Mouse (Mus musculus): ENCODE measurements around the gene Sdhb. TPM values are rescaled to one million over a fixed set of nuclear protein-coding genes. Genes with fewer than 3 reads are reported as not detected.
A peak's percentile ranks its signal among the peaks of the same experiment; 100 is the strongest.

The Sdhb gene
- 520 and 550 TPM in 2 replicates for polyA plus RNA-seq (2015; fragmentation: Nextera tagmentation; extraction: Ambion mirVana)

DNA sequence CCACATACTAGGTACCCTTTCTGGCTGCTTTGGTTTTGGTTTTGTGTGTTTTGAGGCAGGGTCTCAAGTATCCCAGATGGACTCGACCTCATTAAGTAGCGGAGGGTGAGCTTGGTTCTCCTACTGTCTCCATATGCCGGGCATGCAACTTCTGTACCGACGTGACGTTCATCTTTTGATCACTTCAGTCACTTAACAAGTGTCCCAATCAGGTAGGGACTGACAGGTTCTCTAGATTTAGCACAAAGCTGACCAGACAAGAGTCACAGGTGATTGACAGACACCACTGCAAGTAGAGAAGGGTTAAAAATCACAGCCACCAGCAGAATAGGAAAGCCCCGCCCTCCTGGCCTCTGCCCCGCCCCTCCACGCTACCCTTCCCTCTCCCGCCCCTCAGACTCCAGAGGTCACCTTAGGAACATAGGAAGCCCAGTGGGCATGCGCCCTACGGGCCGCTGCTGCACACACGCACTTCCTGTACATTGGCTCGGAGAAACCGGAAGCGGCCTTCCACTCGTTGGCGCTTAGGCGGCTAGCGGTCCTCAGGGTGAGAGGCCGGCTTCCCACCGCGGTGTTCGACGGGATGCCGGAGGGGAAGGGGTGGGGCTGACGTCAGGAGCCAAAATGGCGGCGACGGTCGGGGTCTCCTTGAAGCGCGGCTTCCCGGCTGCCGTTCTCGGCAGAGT is at the start of gene Sdhb:
Gene Sdhb (plus strand): TSS at position 423 of the 686 bp plus-strand sequence.
- peak within 1 kb of the TSS; percentile 77 for H3K4me3 ChIP-seq (ENCODE audit: low read length)

DNA sequence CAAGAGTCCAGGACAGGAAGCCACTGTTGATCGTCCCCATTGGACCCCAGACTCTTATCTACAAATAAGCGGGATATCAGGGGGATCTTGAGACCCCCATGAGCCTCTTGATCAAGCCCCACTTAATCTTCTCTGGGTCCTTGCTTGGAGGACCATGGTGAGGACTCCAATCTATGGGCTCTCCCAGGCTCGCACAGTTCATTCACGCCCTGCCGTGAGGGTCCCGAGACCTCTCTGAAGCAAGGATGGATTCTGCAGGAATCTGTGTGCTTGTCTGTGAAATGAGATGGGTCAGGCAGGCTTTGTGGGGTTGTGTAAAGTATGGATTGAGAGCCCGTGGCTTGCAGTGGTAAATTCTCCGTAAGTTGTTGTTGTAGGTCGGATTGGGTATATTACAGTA is 49.6 kb upstream of the Sdhb start:
- Histone ChIP-seq H3K4me3 (ENCODE audit: low read length) (no peak overlapping the region), H3K36me3 (ENCODE audit: insufficient read depth, low read length) (no peaks in the 10 kb centered on the region), H3K4me1 (ENCODE audit: insufficient read depth, low read length) (peaks cover 20% of the 10 kb centered on the region), H3K4me2 (replicated peaks; ENCODE audit: low read depth, low read length) (no peak overlapping the region), H3K27me3 (ENCODE audit: insufficient read depth, low read length) (no peaks in the 10 kb centered on the region), H3K27ac (ENCODE audit: low read length) (no peak overlapping the region), H3K9ac (replicated peaks; ENCODE audit: low read length) (no peak overlapping the region), H3K9me3 (ENCODE audit: low read length) (no peaks in the 10 kb centered on the region)
- ATAC-seq (ENCODE audit: low FRiP score, low TSS enrichment): no peak
- 88% methylated on average over 9 of the region's 9 CpGs for WGBS

More for the DNA sequence above, at the start of gene Sdhb:
- no peaks in the 10 kb centered on the region for H3K9me3 ChIP-seq (ENCODE audit: low read length)
- peak within 1 kb of the TSS; percentile 88 for H3K4me2 ChIP-seq (replicated peaks; ENCODE audit: low read depth, low read length)
- H3K9ac ChIP-seq (replicated peaks; ENCODE audit: low read length): peak within 1 kb of the TSS; percentile 86
- H3K36me3 ChIP-seq (ENCODE audit: insufficient read depth, low read length): 0 out of 2 replicates have a peak, but pooled peaks cover 2% of the 10 kb centered on the region
- peak within 1 kb of the TSS; percentile 77 for H3K27ac ChIP-seq (ENCODE audit: low read length)
- peak; percentile 97 for ATAC-seq (ENCODE audit: low FRiP score, low TSS enrichment)
- WGBS: 2% methylated on average over 37 of the region's 37 CpGs
- H3K4me1 ChIP-seq (ENCODE audit: insufficient read depth, low read length): peaks cover 32% of the 10 kb centered on the region
- H3K27me3 ChIP-seq (ENCODE audit: insufficient read depth, low read length): no peaks in the 10 kb centered on the region

DNA sequence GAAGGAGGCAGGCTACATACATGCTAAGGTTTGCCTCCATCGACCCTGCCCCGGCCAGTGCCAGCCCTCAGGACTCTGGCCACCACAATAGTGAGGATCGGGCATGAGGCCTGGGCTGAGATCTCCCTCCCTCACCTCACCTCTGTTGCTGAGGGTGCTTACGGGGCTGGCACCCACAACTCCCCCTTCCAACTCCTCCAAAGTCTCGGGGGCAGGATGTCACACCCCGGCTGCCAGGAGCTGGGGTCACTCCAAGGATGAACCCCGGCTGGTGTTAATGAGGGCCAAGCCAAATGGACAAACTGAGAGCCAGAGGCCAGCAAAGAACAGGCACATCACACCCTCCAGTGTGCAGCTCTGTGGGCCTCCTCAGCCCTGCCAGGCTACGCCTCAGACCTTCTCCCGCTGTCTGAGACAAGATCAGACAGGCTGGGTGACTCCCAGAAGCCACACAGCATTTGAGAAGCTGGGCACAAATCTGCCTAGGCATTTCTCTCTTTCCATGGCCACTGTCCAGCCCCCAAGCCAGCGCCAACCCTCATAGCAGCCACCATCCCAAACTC is 48.7 kb upstream of the Sdhb start:
- Histone ChIP-seq H3K27me3 (ENCODE audit: insufficient read depth, low read length) (no peaks in the 10 kb centered on the region), H3K4me3 (ENCODE audit: low read length) (no peak overlapping the region), H3K4me2 (replicated peaks; ENCODE audit: low read depth, low read length) (no peak overlapping the region), H3K36me3 (ENCODE audit: insufficient read depth, low read length) (no peaks in the 10 kb centered on the region), H3K9ac (replicated peaks; ENCODE audit: low read length) (no peak overlapping the region), H3K27ac (ENCODE audit: low read length) (no peak overlapping the region), H3K4me1 (ENCODE audit: insufficient read depth, low read length) (peaks cover 12% of the 10 kb centered on the region), H3K9me3 (ENCODE audit: low read length) (no peaks in the 10 kb centered on the region)
- 69% methylated on average over 10 of the region's 10 CpGs for WGBS
- ATAC-seq (ENCODE audit: low FRiP score, low TSS enrichment): no peak

DNA sequence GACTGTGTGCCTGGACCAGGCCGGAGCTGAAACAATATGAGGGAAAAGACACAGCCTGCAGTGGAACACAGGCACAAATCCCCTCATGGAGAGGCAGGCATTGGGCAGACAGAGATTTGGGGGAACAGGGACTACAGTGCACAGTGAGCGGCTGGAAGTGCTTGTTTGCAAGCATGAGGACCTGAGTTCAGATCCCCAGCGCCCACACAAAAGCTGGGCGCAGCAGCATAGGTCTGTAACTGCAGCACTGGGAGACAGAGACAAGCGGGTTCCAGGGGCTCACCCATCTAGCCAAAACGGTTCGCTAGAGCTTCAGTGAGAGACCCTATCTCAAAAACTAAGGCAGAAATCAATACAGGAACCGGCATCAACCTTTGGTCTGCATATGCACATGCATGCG is 47.4 kb upstream of the Sdhb start:
- Histone ChIP-seq H3K4me1 (ENCODE audit: insufficient read depth, low read length) (peaks cover 12% of the 10 kb centered on the region), H3K9me3 (ENCODE audit: low read length) (no peaks in the 10 kb centered on the region), H3K9ac (replicated peaks; ENCODE audit: low read length) (no peak overlapping the region), H3K36me3 (ENCODE audit: insufficient read depth, low read length) (no peaks in the 10 kb centered on the region), H3K4me3 (ENCODE audit: low read length) (no peak overlapping the region), H3K27me3 (ENCODE audit: insufficient read depth, low read length) (no peaks in the 10 kb centered on the region), H3K27ac (ENCODE audit: low read length) (no peak overlapping the region), H3K4me2 (replicated peaks; ENCODE audit: low read depth, low read length) (no peak overlapping the region)
- WGBS: 92% methylated on average over 9 of the region's 9 CpGs
- no peak for ATAC-seq (ENCODE audit: low FRiP score, low TSS enrichment)

DNA sequence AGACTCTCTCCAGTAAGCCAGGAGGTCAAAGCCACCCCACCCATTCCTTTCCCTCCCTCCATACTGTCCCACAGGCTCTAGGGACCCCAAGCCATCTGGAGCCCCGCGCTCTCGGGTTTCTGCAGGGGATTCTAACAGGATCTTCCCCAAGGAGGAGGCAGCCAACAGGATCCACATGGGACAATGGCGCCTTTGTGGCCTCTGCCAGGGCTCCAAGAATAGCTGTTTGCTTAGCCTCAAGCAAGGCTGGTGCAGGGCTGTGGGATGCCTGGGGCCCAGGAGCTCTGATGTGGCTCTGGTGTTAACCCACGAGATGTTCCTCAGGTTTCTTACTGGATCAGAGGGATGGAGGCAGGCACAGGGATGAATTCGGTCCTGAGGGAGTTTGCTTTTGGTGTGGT is 46.3 kb upstream of the Sdhb start:
- H3K36me3 ChIP-seq (ENCODE audit: insufficient read depth, low read length): no peaks in the 10 kb centered on the region
- H3K27me3 ChIP-seq (ENCODE audit: insufficient read depth, low read length): no peaks in the 10 kb centered on the region
- WGBS: 62% methylated on average over 6 of the region's 6 CpGs
- H3K27ac ChIP-seq (ENCODE audit: low read length): no peak overlapping the region
- no peak overlapping the region for H3K4me3 ChIP-seq (ENCODE audit: low read length)
- no peak overlapping the region for H3K9ac ChIP-seq (replicated peaks; ENCODE audit: low read length)
- no peak overlapping the region for H3K4me2 ChIP-seq (replicated peaks; ENCODE audit: low read depth, low read length)
- peaks cover 20% of the 10 kb centered on the region for H3K4me1 ChIP-seq (ENCODE audit: insufficient read depth, low read length)
- no peak for ATAC-seq (ENCODE audit: low FRiP score, low TSS enrichment)
- no peaks in the 10 kb centered on the region for H3K9me3 ChIP-seq (ENCODE audit: low read length)

DNA sequence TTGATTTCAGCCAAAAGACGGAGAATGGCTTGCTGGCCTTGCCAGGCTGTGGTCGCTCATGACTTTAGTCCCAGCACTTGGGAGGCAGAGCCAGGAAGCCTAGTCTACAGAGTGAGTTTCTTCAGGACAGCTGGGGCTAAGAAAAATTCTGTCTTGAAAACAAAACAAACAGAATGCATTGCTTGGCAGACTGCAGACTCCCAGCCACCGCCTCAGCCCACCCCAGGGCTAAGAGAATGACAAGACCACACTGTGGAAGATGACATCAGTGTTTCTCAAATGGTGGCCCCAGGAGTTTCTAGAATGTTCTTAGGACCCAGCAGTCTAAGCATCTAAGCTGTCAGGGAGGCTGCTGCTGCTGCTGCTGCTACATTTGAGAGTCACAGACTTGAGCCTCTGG is 45.8 kb upstream of the Sdhb start:
- Histone ChIP-seq H3K4me3 (ENCODE audit: low read length) (no peak overlapping the region), H3K4me1 (ENCODE audit: insufficient read depth, low read length) (peaks cover 25% of the 10 kb centered on the region), H3K9ac (replicated peaks; ENCODE audit: low read length) (no peak overlapping the region), H3K27me3 (ENCODE audit: insufficient read depth, low read length) (no peaks in the 10 kb centered on the region), H3K4me2 (replicated peaks; ENCODE audit: low read depth, low read length) (no peak overlapping the region), H3K27ac (ENCODE audit: low read length) (no peak overlapping the region), H3K9me3 (ENCODE audit: low read length) (no peaks in the 10 kb centered on the region), H3K36me3 (ENCODE audit: insufficient read depth, low read length) (no peaks in the 10 kb centered on the region)
- WGBS: 80% methylated on average over 3 of the region's 3 CpGs
- ATAC-seq (ENCODE audit: low FRiP score, low TSS enrichment): no peak

DNA sequence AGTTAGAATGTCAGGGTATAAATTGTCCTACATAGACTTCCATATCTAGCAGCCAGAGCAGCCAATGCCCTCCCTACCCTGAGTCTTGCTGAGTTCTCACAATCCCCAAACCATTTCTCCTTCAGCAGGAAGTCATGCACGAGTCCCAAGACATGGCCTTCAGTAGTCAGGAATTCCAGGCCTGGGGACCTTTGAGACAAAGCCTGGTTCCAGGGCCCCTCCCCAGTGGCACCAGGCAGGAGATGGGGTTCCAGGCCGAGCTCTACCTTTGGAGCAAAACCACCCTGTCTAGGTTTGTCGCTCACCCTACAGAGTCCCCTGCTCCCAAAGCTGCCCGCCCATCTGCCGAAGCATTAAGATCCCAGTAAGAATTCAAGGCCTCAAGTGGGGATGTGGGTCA is 44.7 kb upstream of the Sdhb start:
- 84% methylated on average over 5 of the region's 5 CpGs for WGBS
- no peaks in the 10 kb centered on the region for H3K9me3 ChIP-seq (ENCODE audit: low read length)
- H3K9ac ChIP-seq (replicated peaks; ENCODE audit: low read length): no peak overlapping the region
- H3K4me1 ChIP-seq (ENCODE audit: insufficient read depth, low read length): peaks cover 26% of the 10 kb centered on the region
- no peaks in the 10 kb centered on the region for H3K36me3 ChIP-seq (ENCODE audit: insufficient read depth, low read length)
- no peak overlapping the region for H3K27ac ChIP-seq (ENCODE audit: low read length)
- H3K27me3 ChIP-seq (ENCODE audit: insufficient read depth, low read length): no peaks in the 10 kb centered on the region
- ATAC-seq (ENCODE audit: low FRiP score, low TSS enrichment): no peak
- H3K4me2 ChIP-seq (replicated peaks; ENCODE audit: low read depth, low read length): no peak overlapping the region
- H3K4me3 ChIP-seq (ENCODE audit: low read length): no peak overlapping the region

DNA sequence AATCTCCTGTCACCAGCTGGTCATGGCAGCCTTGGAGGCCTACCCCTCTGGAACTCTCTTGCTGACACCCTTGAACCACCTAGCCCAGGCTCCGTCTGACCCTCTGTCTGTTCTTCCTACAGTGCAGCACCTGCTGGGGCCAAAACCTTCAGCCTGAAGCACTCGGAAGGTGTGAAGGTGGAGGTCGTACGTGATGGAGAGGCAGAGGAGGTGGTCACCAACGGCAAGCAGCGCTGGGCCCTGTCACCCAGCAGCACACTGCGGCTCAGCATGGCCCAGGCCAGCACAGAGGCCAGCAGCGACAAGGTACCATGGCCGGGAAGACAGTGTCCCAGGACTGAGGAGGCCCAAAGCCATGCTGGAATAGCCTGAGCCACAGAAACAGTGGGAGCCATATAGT is 43.6 kb upstream of the Sdhb start:
- ATAC-seq (ENCODE audit: low FRiP score, low TSS enrichment): no peak
- Histone ChIP-seq H3K4me3 (ENCODE audit: low read length) (no peak overlapping the region), H3K4me2 (replicated peaks; ENCODE audit: low read depth, low read length) (no peak overlapping the region), H3K4me1 (ENCODE audit: insufficient read depth, low read length) (peaks cover 35% of the 10 kb centered on the region), H3K9ac (replicated peaks; ENCODE audit: low read length) (no peak overlapping the region), H3K27ac (ENCODE audit: low read length) (no peak overlapping the region), H3K27me3 (ENCODE audit: insufficient read depth, low read length) (no peaks in the 10 kb centered on the region), H3K36me3 (ENCODE audit: insufficient read depth, low read length) (no peaks in the 10 kb centered on the region), H3K9me3 (ENCODE audit: low read length) (no peaks in the 10 kb centered on the region)
- WGBS: 84% methylated on average over 9 of the region's 9 CpGs

DNA sequence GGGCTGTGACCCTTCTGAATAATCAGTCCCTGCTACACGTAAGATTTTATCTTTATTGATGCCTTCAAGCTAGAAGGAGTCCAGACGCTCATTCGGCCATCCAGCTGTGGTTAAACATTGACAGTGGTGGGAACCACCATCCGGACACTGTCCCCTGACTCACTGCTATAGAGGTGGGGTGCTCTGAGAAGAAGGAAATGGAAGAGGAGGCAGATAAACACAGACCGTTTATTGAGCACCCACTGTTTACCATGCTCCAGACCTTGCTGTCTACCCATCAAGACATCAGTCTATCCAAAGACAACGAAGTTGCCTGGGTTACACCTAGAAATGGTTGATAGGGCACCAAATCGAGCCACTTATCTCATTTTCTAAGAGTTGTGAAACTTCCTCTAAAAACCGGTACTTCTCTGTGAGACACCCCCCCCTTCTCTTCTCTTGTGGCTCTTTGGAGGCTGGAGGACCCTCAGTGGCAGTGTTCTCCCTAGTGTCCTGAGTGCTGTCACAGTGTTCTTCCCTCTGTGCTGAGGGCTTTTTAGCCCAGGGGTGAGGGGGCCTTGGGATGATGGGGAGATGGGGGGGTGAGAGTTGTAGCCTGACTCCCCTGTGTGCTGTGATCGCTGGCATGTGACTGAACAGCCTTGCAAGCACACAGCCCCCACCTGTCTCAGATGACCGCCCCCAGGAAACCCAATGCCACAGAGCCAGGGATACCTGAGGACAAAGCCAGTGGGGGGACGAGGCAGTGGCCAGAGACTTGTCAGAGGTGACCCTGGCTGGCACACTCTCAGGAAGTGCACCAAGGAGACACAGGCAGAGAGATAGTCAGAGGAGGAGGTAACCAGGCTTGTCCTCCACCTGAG is 40.8 kb upstream of the Sdhb start:
- 0 out of 2 replicates have a peak overlapping the region, but pooled peaks have one; percentile 10 for H3K9ac ChIP-seq (replicated peaks; ENCODE audit: low read length)
- peak overlapping the region; percentile 68 for H3K27ac ChIP-seq (ENCODE audit: low read length)
- ATAC-seq (ENCODE audit: low FRiP score, low TSS enrichment): peak; percentile 73
- no peak overlapping the region for H3K4me3 ChIP-seq (ENCODE audit: low read length)
- peaks cover 43% of the 10 kb centered on the region for H3K4me1 ChIP-seq (ENCODE audit: insufficient read depth, low read length)
- no peaks in the 10 kb centered on the region for H3K9me3 ChIP-seq (ENCODE audit: low read length)
- no peaks in the 10 kb centered on the region for H3K36me3 ChIP-seq (ENCODE audit: insufficient read depth, low read length)
- WGBS: 27% methylated on average over 11 of the region's 11 CpGs
- H3K27me3 ChIP-seq (ENCODE audit: insufficient read depth, low read length): no peaks in the 10 kb centered on the region
- peak overlapping the region; percentile 3; the same call in 1 of the 2 replicates for H3K4me2 ChIP-seq (replicated peaks; ENCODE audit: low read depth, low read length)

Measured in kidney, embryonic 16.5 days (tissue).